Mouse (Mus musculus) brain, embryonic 14.5 days (tissue): ENCODE results near the gene Lyzl6.

Source experiments
- CTCF ChIP-seq: fragments of 200-500 bp; IDR thresholded peaks from 2 replicates; pipeline ENCODE4 v1.5.1; 2012; ENCODE audit warnings: inconsistent platforms, mild to moderate bottlenecking, moderate library complexity, borderline replicate concordance; ENCODE audit not compliant: insufficient read depth, insufficient read length; ENCODE audit errors: extremely low read depth
- POLR2A ChIP-seq: fragments of 200-500 bp; IDR thresholded peaks from 2 replicates; pipeline ENCODE4 v1.6.1; 2012; ENCODE audit warnings: mild to moderate bottlenecking, inconsistent platforms, borderline replicate concordance; ENCODE audit not compliant: poor library complexity, insufficient read depth, insufficient read length, severe bottlenecking; ENCODE audit errors: extremely low read depth

DNA sequence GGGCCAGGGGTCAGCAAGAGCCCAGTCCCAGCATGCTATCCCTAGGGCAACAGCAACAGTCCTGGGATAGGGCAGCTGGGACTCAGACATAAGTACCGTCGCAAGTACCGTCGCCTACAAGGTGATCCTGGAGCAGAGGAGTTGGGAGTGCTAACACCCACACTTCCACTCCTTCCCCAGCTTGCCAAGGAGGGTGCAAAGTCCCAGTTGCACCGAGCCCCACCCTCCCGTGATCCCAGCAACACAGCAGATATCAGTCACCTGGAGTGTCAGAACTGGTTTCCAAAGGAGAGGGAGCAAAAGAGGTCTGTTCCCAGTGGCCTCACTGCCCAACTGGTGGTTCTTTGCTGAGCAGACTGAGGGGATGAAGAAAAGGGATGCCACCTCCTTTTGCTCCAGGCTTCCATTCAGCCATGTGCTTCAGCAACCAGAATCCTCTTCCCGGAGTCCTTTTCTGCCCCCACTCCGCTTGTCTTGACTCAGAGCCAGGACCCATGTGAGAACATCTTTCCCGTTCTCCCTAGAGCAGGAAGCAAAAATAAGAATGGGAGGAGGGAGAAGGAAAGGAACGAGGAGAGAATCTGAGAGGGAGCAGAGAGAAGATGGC lies 14.8 kb upstream of the Lyzl6 start:
- TF ChIP-seq CTCF (no peak), POLR2A (no peak)
